Mouse (Mus musculus): ENCODE measurements at regions not wholly inside any gene's neighbourhood (a gene's known extent, or its start where the extent isn't known, plus 50 kb on each side); places are given as distances from the start of the nearest gene placed in this dataset.

DNA sequence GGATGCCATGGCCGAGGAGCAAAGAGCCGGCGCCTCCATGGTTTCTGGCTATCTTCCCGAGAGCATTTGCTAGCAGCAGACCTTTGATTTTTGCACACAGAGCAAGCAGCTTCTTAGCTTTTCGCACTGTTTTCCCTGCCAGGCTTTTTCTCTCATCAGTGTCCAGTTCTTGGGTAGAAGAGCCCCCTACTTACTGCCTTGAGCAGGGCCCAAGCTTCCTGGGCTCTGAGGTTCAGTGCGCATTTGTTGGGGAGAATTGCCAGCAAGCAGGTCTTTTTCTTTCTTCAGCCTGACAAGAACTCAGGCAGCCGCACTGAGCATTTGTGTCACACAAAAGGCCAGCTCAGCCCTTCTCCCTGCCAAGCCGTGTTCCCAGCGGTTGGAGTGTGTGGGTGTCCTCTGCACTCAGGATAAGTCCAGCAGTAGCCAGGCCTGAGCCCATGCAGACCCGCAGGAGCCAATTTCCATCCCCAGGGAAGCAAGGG lies 565.2 kb upstream of the Adam5 start:
- peak; percentile 81 to 84 for DNase-seq

DNA sequence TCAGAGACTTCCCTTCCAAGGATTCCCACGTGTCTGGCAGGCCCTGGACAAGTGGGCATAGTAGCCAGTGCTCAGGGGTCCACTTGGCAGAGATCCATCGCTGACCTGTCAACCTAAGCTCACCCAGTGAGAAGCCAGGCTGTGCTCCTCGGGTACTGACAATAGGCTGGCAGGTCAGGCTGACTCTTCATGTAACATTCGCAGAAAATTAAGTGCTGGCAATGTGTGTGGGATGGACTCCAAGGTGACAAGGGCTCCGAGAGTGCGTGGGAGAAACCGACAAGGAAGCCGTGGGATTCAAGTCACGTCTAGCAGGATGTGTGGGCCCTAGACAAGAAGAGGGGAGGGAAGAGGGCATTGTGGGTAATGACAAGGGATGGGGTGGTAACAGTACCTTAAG lies 564.6 kb upstream of the Adam5 start:
- peak; percentile 76 to 82 for DNase-seq

DNA sequence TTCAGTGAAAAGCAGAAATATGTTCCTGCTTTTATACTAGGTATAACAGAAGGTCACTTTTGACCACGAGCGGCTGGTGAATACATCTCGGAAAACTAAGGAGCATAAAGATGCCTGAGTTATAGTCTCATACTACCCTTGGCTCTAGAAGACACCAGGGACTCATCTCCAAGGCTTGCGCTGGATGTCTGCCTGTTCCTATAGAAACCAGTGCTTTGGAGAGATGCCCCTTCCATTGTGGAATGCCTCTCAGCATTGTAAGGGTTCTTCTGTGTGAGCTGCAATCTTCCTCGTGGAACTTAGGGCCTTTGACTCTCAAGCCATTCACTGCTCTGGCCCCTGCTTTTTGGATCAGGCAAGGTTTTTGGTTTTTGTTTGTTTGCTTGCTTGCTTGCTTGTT lies 561.0 kb upstream of the Adam5 start:
- peak in 1 of 2 experiments; percentile 29 for DNase-seq

- no peak for DNase-seq
These were observed 560.4 kb upstream of the Adam5 start for GRCm38 (mm10) chr8:25384591-25384990.

- no peak for DNase-seq
These were observed 549.1 kb upstream of the Adam5 start for GRCm38 (mm10) chr8:25373276-25373675.

GRCm38 (mm10) chr8:25370947-25371346 lies 546.8 kb upstream of the Adam5 start:
- DNase-seq = no peak

- DNase-seq = peak; percentile 60 to 67
These were observed 545.2 kb upstream of the Adam5 start for GRCm38 (mm10) chr8:25369331-25369730.

DNA sequence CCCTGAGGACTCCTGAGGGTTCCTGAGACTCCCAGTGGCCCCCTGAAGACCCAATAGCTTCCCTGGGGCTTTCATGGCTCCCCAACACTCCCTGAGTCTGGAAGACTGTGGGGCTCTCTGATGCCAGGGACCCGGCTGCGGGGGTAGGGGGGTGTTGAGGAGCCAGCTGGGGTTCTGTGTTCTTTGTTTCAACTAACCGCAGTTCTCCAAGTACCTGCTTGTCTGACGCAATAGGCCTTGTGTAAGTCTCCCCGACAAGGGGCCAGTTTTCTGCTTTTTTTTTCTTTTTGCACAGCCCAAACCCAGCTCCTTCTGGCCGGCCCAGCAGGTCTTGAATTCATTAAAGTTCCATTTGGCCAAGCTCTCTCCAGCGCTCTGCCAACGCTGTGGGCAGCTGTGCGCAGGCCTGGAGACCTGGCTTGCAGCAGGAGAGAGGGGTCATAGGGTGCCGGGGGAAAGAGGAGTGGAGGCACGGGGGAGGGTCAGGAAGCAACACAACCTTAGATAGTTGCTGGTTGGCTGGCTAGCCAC lies 544.5 kb upstream of the Adam5 start:
- DNase-seq = peak; percentile 77 to 86

GRCm38 (mm10) chr8:25367806-25368549 lies 543.8 kb upstream of the Adam5 start:
- DNase-seq = no peak

GRCm38 (mm10) chr8:25366181-25366580 lies 542.0 kb upstream of the Adam5 start:
- peak; percentile 46 to 66 for DNase-seq

GRCm38 (mm10) chr8:25362656-25363055 lies 538.5 kb upstream of the Adam5 start:
- DNase-seq = no peak

DNA sequence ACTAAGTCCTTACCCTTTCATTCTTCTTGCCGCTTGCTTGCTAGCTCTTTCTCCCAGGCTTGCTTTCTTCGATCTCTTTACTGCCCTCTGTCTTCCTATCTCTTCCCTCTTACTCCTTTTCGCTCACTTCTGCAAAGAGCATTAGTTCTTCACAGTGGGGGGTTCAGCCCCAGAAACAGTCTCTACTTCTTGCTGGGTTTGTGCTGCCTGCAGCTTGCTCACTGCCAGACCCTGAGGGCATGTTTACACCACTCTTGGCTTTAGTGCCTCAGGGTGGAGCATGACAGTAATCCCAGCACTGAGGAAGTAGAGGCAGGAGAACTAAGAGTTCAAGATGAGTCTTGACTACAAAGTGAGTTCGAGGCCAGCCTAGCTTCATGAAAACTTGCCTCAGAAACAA lies 538.0 kb upstream of the Adam5 start:
- DNase-seq = no peak

- no peak for DNase-seq
These were observed 537.3 kb upstream of the Adam5 start for GRCm38 (mm10) chr8:25361420-25361819.

DNA sequence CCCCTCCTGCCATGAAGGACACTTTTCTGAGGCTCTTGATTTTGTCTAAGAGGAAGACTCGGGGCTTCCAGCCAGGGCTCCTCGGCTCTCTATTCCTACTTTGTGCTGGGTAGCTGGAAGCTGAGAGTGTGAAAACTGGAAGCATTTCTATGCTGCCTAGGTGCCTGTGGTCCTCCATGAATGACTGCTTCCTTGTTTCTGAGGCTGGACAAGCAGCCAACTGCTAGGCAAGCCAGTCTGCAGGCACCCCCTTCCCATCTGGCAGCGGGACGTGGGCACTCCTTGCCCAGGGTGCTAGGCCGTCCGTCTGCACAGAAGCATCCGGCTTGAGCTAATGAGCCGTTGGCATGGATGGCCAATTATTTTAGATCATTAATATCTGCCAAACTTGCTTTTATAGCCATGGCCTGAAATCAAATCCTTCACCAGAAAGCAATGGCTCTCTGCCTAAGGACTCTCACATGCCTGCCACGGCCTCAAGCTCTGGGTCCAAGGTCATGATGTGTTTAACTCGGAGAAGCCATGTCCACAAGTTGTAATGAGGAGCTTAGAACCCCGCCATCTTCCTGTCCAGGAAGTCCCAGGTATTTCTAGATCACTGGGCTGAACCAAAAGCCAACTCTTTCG lies 534.5 kb upstream of the Adam5 start:
- DNase-seq = peak; percentile 75 to 91

GRCm38 (mm10) chr8:25353822-25354770 lies 529.9 kb upstream of the Adam5 start:
- DNase-seq = peak; percentile 60 to 61

- peak; percentile 30 to 54 for DNase-seq
These were observed 529.2 kb upstream of the Adam5 start for GRCm38 (mm10) chr8:25353405-25353804.

DNA sequence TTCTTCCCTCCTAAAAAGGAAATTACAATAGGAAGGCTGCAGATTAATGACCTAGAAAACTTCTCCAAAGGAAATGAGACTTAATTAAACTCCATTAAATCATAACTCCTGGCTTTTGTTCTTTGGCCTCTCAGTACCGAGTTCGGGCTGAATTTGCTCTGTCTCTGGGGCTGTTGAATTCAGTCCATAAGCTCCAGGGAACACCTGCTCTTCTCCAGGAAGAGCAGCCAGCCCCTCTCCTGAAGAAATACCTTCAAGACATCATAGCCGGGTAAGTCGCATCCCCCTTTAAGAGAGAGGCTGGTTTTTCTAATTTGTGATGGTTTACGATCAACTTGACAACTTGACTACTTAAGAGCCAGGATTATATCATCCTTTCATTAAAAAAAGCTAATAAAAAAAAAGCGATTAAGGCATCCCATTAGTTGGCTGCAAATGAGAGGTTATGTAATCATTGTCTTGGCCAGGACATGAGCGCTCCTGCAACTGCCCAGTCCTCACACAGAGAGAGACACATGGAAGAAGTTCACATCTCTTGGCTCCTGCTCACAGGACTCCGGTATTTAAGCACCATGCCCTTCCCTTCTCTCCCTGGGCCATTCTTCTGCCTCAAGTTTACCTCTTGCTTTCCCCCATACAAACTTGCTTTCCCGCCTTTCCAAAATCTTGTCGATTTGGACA lies 524.0 kb upstream of the Adam5 start:
- no peak for DNase-seq

- DNase-seq = no peak
These were observed 519.0 kb upstream of the Adam5 start for GRCm38 (mm10) chr8:25343160-25343602.

GRCm38 (mm10) chr8:25342501-25342900 lies 518.3 kb upstream of the Adam5 start:
- no peak for DNase-seq

GRCm38 (mm10) chr8:25341225-25341624 lies 517.1 kb upstream of the Adam5 start:
- DNase-seq = no peak

GRCm38 (mm10) chr8:25340729-25341128 lies 516.6 kb upstream of the Adam5 start:
- DNase-seq = no peak

DNA sequence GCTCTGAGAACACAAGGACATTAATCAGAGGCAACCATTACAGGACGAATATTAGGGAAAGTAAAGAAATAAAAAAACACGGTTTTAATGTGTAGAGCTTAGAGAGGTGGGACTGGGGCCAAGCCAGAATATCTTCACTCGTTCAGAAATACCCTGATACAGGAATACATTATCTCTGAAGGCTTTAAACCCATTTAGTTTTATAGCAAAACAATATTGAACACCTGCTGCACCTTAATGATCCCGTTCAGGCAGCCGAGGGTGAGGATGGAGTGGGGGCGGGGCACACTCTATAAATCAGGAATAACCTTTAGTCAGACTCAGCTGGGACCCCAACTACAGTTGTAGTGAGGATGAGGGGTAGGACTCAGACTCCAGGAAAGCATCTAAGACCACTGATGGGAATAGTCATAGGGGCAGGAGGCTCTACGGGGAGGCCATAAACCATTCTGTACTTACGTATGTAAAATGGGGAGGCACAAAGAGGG lies 508.0 kb upstream of the Adam5 start:
- no peak for DNase-seq

Data from cerebellum, postnatal 10 days (tissue).